Mouse (Mus musculus) natural killer cell, adult 2 months (primary cell): ENCODE data around the gene Bmp3.

Source experiments
- DNase-seq, 2 experiments: peaks; one replicate each; pipeline ENCODE4 v3.0.0; 2022; ENCODE audit warnings: low spot score in 2 of 2

Gene Bmp3

GRCm38 (mm10) chr5:98854264-98854626 lies at the start of gene Bmp3:
Bmp3 (plus strand) TSS chr5:98854415.
- no peak for DNase-seq

- no peak for DNase-seq
These were observed 49.5 kb upstream of the Bmp3 start for GRCm38 (mm10) chr5:98804761-98805160.

GRCm38 (mm10) chr5:98806492-98806891 lies 47.7 kb upstream of the Bmp3 start:
- no peak for DNase-seq

GRCm38 (mm10) chr5:98807022-98807421 lies 47.2 kb upstream of the Bmp3 start:
- DNase-seq: no peak

- no peak for DNase-seq
These were observed 46.3 kb upstream of the Bmp3 start for GRCm38 (mm10) chr5:98807953-98808352.

- DNase-seq: no peak
These were observed 41.8 kb upstream of the Bmp3 start for GRCm38 (mm10) chr5:98812380-98812779.

GRCm38 (mm10) chr5:98815269-98815668 lies 38.9 kb upstream of the Bmp3 start:
- DNase-seq: no peak

GRCm38 (mm10) chr5:98833760-98834159 lies 20.5 kb upstream of the Bmp3 start:
- no peak for DNase-seq

GRCm38 (mm10) chr5:98834300-98834699 lies 19.9 kb upstream of the Bmp3 start:
- DNase-seq: no peak

- DNase-seq: no peak
These were observed 11.5 kb upstream of the Bmp3 start for GRCm38 (mm10) chr5:98842600-98843310.

- DNase-seq: no peak
These were observed 9.6 kb upstream of the Bmp3 start for GRCm38 (mm10) chr5:98844664-98845063.

GRCm38 (mm10) chr5:98854627-98855564 lies 681 bp downstream of the Bmp3 start:
- no peak for DNase-seq

GRCm38 (mm10) chr5:98855741-98856140 lies 1.5 kb downstream of the Bmp3 start:
- no peak for DNase-seq

- DNase-seq: no peak
These were observed 2.1 kb downstream of the Bmp3 start for GRCm38 (mm10) chr5:98856356-98856755.

GRCm38 (mm10) chr5:98863891-98864290 lies 9.7 kb downstream of the Bmp3 start:
- DNase-seq: no peak

GRCm38 (mm10) chr5:98865146-98865545 lies 10.9 kb downstream of the Bmp3 start:
- no peak for DNase-seq

GRCm38 (mm10) chr5:98876056-98876455 lies 21.8 kb downstream of the Bmp3 start:
- DNase-seq: no peak

- DNase-seq: no peak
These were observed 24.7 kb downstream of the Bmp3 start for GRCm38 (mm10) chr5:98878891-98879290.

- no peak for DNase-seq
These were observed 27.9 kb downstream of the Bmp3 start for GRCm38 (mm10) chr5:98882096-98882495.

- DNase-seq: no peak
These were observed 36.4 kb downstream of the Bmp3 start for GRCm38 (mm10) chr5:98890544-98891050.

GRCm38 (mm10) chr5:98894281-98894680 lies 40.1 kb downstream of the Bmp3 start:
- no peak for DNase-seq

- DNase-seq: no peak
These were observed 43.7 kb downstream of the Bmp3 start for GRCm38 (mm10) chr5:98897946-98898345.

- no peak for DNase-seq
These were observed 46.7 kb downstream of the Bmp3 start for GRCm38 (mm10) chr5:98900926-98901325.
